Mouse (Mus musculus): Measurements from ENCODE around the gene Galnt10. TPM values are rescaled to one million over a fixed set of nuclear protein-coding genes. Genes with fewer than 3 reads are reported as not detected.

Galnt10 gene
- polyA plus RNA-seq, 1 experiment from 2014 or later: 13.8 TPM

GRCm38 (mm10) chr11:57700114-57700513, 54.9 kb downstream of the Galnt10 start:
- 98% methylated on average over 5 of the region's 7 CpGs for WGBS (ENCODE audit: missing documents)
- Histone ChIP-seq H3K4me3 (ENCODE audit: inconsistent target) (no peak overlapping the region), H3K79me2 (ENCODE audit: inconsistent target) (no peaks in the 10 kb centered on the region), H3K27ac (no peak overlapping the region), H3K36me3 (ENCODE audit: inconsistent target) (no peaks in the 10 kb centered on the region)

- no peak overlapping the region for H3K27ac ChIP-seq
- H3K4me3 ChIP-seq (ENCODE audit: inconsistent target): no peak overlapping the region
- WGBS (ENCODE audit: missing documents): 93% methylated on average over 11 of the region's 11 CpGs
- H3K36me3 ChIP-seq (ENCODE audit: inconsistent target): no peaks in the 10 kb centered on the region
- H3K79me2 ChIP-seq (ENCODE audit: inconsistent target): no peaks in the 10 kb centered on the region
Measured at GRCm38 (mm10) chr11:57701193-57701925, 56.1 kb downstream of the Galnt10 start.

- no peak overlapping the region for H3K27ac ChIP-seq
- 96% methylated on average over 5 of the region's 5 CpGs for WGBS (ENCODE audit: missing documents)
- no peaks in the 10 kb centered on the region for H3K36me3 ChIP-seq (ENCODE audit: inconsistent target)
- no peak overlapping the region for H3K4me3 ChIP-seq (ENCODE audit: inconsistent target)
- no peaks in the 10 kb centered on the region for H3K79me2 ChIP-seq (ENCODE audit: inconsistent target)
Measured at GRCm38 (mm10) chr11:57701956-57702355, 56.7 kb downstream of the Galnt10 start.

GRCm38 (mm10) chr11:57706620-57707019, 61.4 kb downstream of the Galnt10 start:
- no peaks in the 10 kb centered on the region for H3K36me3 ChIP-seq (ENCODE audit: inconsistent target)
- H3K79me2 ChIP-seq (ENCODE audit: inconsistent target): no peaks in the 10 kb centered on the region
- no peak overlapping the region for H3K27ac ChIP-seq
- no peak overlapping the region for H3K4me3 ChIP-seq (ENCODE audit: inconsistent target)
- 92% methylated on average over 1 of the region's 1 CpGs for WGBS (ENCODE audit: missing documents)

GRCm38 (mm10) chr11:57707114-57707798, 62.0 kb downstream of the Galnt10 start:
- Histone ChIP-seq H3K27ac (no peak overlapping the region), H3K4me3 (ENCODE audit: inconsistent target) (no peak overlapping the region), H3K36me3 (ENCODE audit: inconsistent target) (no peaks in the 10 kb centered on the region), H3K79me2 (ENCODE audit: inconsistent target) (no peaks in the 10 kb centered on the region)
- WGBS (ENCODE audit: missing documents): 96% methylated on average over 5 of the region's 5 CpGs

- no peak overlapping the region for H3K27ac ChIP-seq
- WGBS (ENCODE audit: missing documents): 78% methylated on average over 22 of the region's 22 CpGs
- H3K36me3 ChIP-seq (ENCODE audit: inconsistent target): no peaks in the 10 kb centered on the region
- H3K79me2 ChIP-seq (ENCODE audit: inconsistent target): no peaks in the 10 kb centered on the region
- no peak overlapping the region for H3K4me3 ChIP-seq (ENCODE audit: inconsistent target)
Measured at GRCm38 (mm10) chr11:57708174-57709154, 63.2 kb downstream of the Galnt10 start.

- H3K36me3 ChIP-seq (ENCODE audit: inconsistent target): no peaks in the 10 kb centered on the region
- no peaks in the 10 kb centered on the region for H3K79me2 ChIP-seq (ENCODE audit: inconsistent target)
- 100% methylated on average over 6 of the region's 6 CpGs for WGBS (ENCODE audit: missing documents)
- H3K4me3 ChIP-seq (ENCODE audit: inconsistent target): no peak overlapping the region
- H3K27ac ChIP-seq: no peak overlapping the region
Measured at GRCm38 (mm10) chr11:57713960-57714359, 68.7 kb downstream of the Galnt10 start.

- WGBS (ENCODE audit: missing documents): 93% methylated on average over 3 of the region's 3 CpGs
- Histone ChIP-seq H3K36me3 (ENCODE audit: inconsistent target) (no peaks in the 10 kb centered on the region), H3K4me3 (ENCODE audit: inconsistent target) (no peak overlapping the region), H3K79me2 (ENCODE audit: inconsistent target) (no peaks in the 10 kb centered on the region), H3K27ac (no peak overlapping the region)
Measured at GRCm38 (mm10) chr11:57716721-57717120, 71.5 kb downstream of the Galnt10 start.

GRCm38 (mm10) chr11:57717432-57717831, 72.2 kb downstream of the Galnt10 start:
- H3K27ac ChIP-seq: no peak overlapping the region
- 86% methylated on average over 3 of the region's 3 CpGs for WGBS (ENCODE audit: missing documents)

GRCm38 (mm10) chr11:57718081-57718480, 72.8 kb downstream of the Galnt10 start:
- no peak overlapping the region for H3K4me3 ChIP-seq (ENCODE audit: inconsistent target)
- H3K27ac ChIP-seq: no peak overlapping the region
- 97% methylated on average over 6 of the region's 6 CpGs for WGBS (ENCODE audit: missing documents)
- no peaks in the 10 kb centered on the region for H3K79me2 ChIP-seq (ENCODE audit: inconsistent target)
- no peaks in the 10 kb centered on the region for H3K36me3 ChIP-seq (ENCODE audit: inconsistent target)

More at GRCm38 (mm10) chr11:57717432-57717831, 72.2 kb downstream of the Galnt10 start:
- Histone ChIP-seq H3K79me2 (ENCODE audit: inconsistent target) (no peaks in the 10 kb centered on the region), H3K36me3 (ENCODE audit: inconsistent target) (no peaks in the 10 kb centered on the region), H3K4me3 (ENCODE audit: inconsistent target) (no peak overlapping the region)

GRCm38 (mm10) chr11:57719631-57720030, 74.4 kb downstream of the Galnt10 start:
- Histone ChIP-seq H3K27ac (no peak overlapping the region), H3K4me3 (ENCODE audit: inconsistent target) (no peak overlapping the region), H3K36me3 (ENCODE audit: inconsistent target) (no peaks in the 10 kb centered on the region), H3K79me2 (ENCODE audit: inconsistent target) (no peaks in the 10 kb centered on the region)
- WGBS (ENCODE audit: missing documents): 96% methylated on average over 7 of the region's 7 CpGs

- 96% methylated on average over 6 of the region's 6 CpGs for WGBS (ENCODE audit: missing documents)
Measured at GRCm38 (mm10) chr11:57720076-57720475, 74.8 kb downstream of the Galnt10 start.

GRCm38 (mm10) chr11:57724791-57725463, 79.7 kb downstream of the Galnt10 start:
- Histone ChIP-seq H3K36me3 (ENCODE audit: inconsistent target) (no peaks in the 10 kb centered on the region), H3K79me2 (ENCODE audit: inconsistent target) (no peaks in the 10 kb centered on the region), H3K27ac (no peak overlapping the region), H3K4me3 (ENCODE audit: inconsistent target) (no peak overlapping the region)
- WGBS (ENCODE audit: missing documents): 95% methylated on average over 5 of the region's 5 CpGs

More at GRCm38 (mm10) chr11:57720076-57720475, 74.8 kb downstream of the Galnt10 start:
- no peaks in the 10 kb centered on the region for H3K36me3 ChIP-seq (ENCODE audit: inconsistent target)
- H3K27ac ChIP-seq: no peak overlapping the region
- no peak overlapping the region for H3K4me3 ChIP-seq (ENCODE audit: inconsistent target)
- no peaks in the 10 kb centered on the region for H3K79me2 ChIP-seq (ENCODE audit: inconsistent target)

- Histone ChIP-seq H3K36me3 (ENCODE audit: inconsistent target) (no peaks in the 10 kb centered on the region), H3K4me3 (ENCODE audit: inconsistent target) (no peak overlapping the region), H3K79me2 (ENCODE audit: inconsistent target) (no peaks in the 10 kb centered on the region), H3K27ac (no peak overlapping the region)
- 73% methylated on average over 4 of the region's 4 CpGs for WGBS (ENCODE audit: missing documents)
Measured at GRCm38 (mm10) chr11:57725926-57726325, 80.7 kb downstream of the Galnt10 start.
